Mouse (Mus musculus) MEL (cell line): ENCODE results near the gene Csnk1g1. TPM values are rescaled to one million over a fixed set of nuclear protein-coding genes. Genes with fewer than 3 reads are reported as not detected.

Experiments
- DNase-seq: peaks from one replicate; pipeline ENCODE4 v3.0.0; 2011; ENCODE audit warnings: low read depth, low spot score
- H3K27ac ChIP-seq: 2 replicates; pipeline ENCODE4 v1.5.1; 2012; ENCODE audit warnings: low read depth, mild to moderate bottlenecking, control low read depth, low read length, moderate library complexity; ENCODE audit not compliant: control insufficient read depth
- H3K27me3 ChIP-seq, 2 experiments: fragments of 150-350 bp in 1 of 2; sonication (generic) in 1 of 2; 2 replicates each; pipeline ENCODE4 v1.6.1; 2012; ENCODE audit warnings: low read length in 2 of 2, mild to moderate bottlenecking in 2 of 2, improper control_type of control experiment in 1 of 2, moderate library complexity in 1 of 2; ENCODE audit not compliant: insufficient read depth in 2 of 2, control insufficient read depth in 1 of 2
- H3K36me3 ChIP-seq, 2 experiments: 2 replicates each; pipeline ENCODE4 v1.6.1; 2012 to 2014; ENCODE audit warnings: low read length in 2 of 2, improper control_type of control experiment in 1 of 2, inconsistent platforms in 1 of 2, mild to moderate bottlenecking in 1 of 2; ENCODE audit not compliant: insufficient read depth in 2 of 2, control insufficient read depth in 1 of 2
- H3K4me1 ChIP-seq, 2 experiments: fragments of 150-350 bp in 1 of 2; sonication (generic) in 1 of 2; 2 replicates each; pipeline ENCODE4 v1.6.1; 2012; ENCODE audit warnings: low read length in 2 of 2, improper control_type of control experiment in 1 of 2, mild to moderate bottlenecking in 1 of 2; ENCODE audit not compliant: insufficient read depth in 2 of 2, control insufficient read depth in 1 of 2
- H3K4me3 ChIP-seq, 2 experiments: fragments of 150-350 bp in 1 of 2; sonication (generic) in 1 of 2; 2 replicates each; pipeline ENCODE4 v1.5.1; 2012; ENCODE audit warnings: low read depth in 2 of 2, low read length in 2 of 2, mild to moderate bottlenecking in 2 of 2, moderate library complexity in 2 of 2, control low read depth in 1 of 2, improper control_type of control experiment in 1 of 2; ENCODE audit not compliant: control insufficient read depth in 1 of 2, insufficient read depth in 1 of 2
- H3K79me2 ChIP-seq: 2 replicates; pipeline ENCODE4 v1.6.1; 2012; ENCODE audit warnings: mild to moderate bottlenecking, low read length, moderate library complexity; ENCODE audit not compliant: control insufficient read depth, poor library complexity, insufficient read depth
- H3K9ac ChIP-seq: 2 replicates; pipeline ENCODE4 v1.6.1; 2012; ENCODE audit warnings: low read depth, mild to moderate bottlenecking, control low read depth, low read length, moderate library complexity; ENCODE audit not compliant: control insufficient read depth, poor library complexity, severe bottlenecking
- H3K9me3 ChIP-seq: fragments of 150-350 bp; sonication (generic); replicated peaks from 2 replicates; pipeline ENCODE4 v1.6.1; 2012; ENCODE audit warnings: mild to moderate bottlenecking, low read length, improper control_type of control experiment, moderate library complexity; ENCODE audit not compliant: insufficient read depth
- CHD2 ChIP-seq: IDR thresholded peaks from 2 replicates; pipeline ENCODE4 v1.6.1; 2011; ENCODE audit warnings: low read length, improper control_type of control experiment
- CTCF ChIP-seq, 3 experiments: IDR thresholded peaks in 2 of 3; conservative IDR thresholded peaks in 1 of 3; 2 replicates each; pipeline ENCODE4 v1.5.1; 2011 to 2012; ENCODE audit warnings: low read length in 3 of 3, low read depth in 2 of 3, mild to moderate bottlenecking in 2 of 3, improper control_type of control experiment in 1 of 3, inconsistent platforms in 1 of 3, mixed read lengths in 1 of 3, moderate library complexity in 1 of 3; ENCODE audit not compliant: control insufficient read depth in 1 of 3, insufficient read depth in 1 of 3, poor library complexity in 1 of 3, severe bottlenecking in 1 of 3
- E2F4 ChIP-seq: IDR thresholded peaks from 2 replicates; pipeline ENCODE4 v1.6.1; 2011; ENCODE audit warnings: low read depth, low read length, improper control_type of control experiment, borderline replicate concordance
- ETS1 ChIP-seq: IDR thresholded peaks from 2 replicates; pipeline ENCODE4 v1.6.1; 2012; ENCODE audit warnings: low read depth, mild to moderate bottlenecking, inconsistent platforms, low read length, improper control_type of control experiment, moderate library complexity
- GABPA ChIP-seq: IDR thresholded peaks from 2 replicates; pipeline ENCODE4 v1.6.1; 2012; ENCODE audit warnings: low read depth, mild to moderate bottlenecking, inconsistent platforms, low read length, improper control_type of control experiment, moderate library complexity
- HCFC1 ChIP-seq: IDR thresholded peaks from 2 replicates; pipeline ENCODE4 v1.6.1; 2012; ENCODE audit warnings: low read depth, mild to moderate bottlenecking, inconsistent platforms, low read length, improper control_type of control experiment, moderate library complexity
- KAT2A ChIP-seq: conservative IDR thresholded peaks from 2 replicates; pipeline ENCODE4 v1.6.1; 2012; ENCODE audit warnings: low read depth, low read length, improper control_type of control experiment, inconsistent platforms
- MXI1 ChIP-seq: IDR thresholded peaks from 2 replicates; pipeline ENCODE4 v1.6.1; 2011; ENCODE audit warnings: mild to moderate bottlenecking, low read depth, low read length, improper control_type of control experiment
- MYC ChIP-seq: IDR thresholded peaks from 2 replicates; pipeline ENCODE4 v1.6.1; 2011; ENCODE audit warnings: low read depth, mild to moderate bottlenecking, low read length, improper control_type of control experiment, moderate library complexity
- NELFE ChIP-seq: IDR thresholded peaks from 2 replicates; pipeline ENCODE4 v1.6.1; 2011; ENCODE audit warnings: low read depth, low read length, improper control_type of control experiment
- NRF1 ChIP-seq: IDR thresholded peaks from 2 replicates; pipeline ENCODE4 v1.6.1; 2014; ENCODE audit warnings: low read depth, mild to moderate bottlenecking, inconsistent platforms, low read length, improper control_type of control experiment, moderate library complexity; ENCODE audit not compliant: poor library complexity, insufficient read depth, severe bottlenecking
- POLR2A ChIP-seq, 2 experiments: IDR thresholded peaks; 2 replicates each; pipeline ENCODE4 v1.6.1; 2011 to 2012; ENCODE audit warnings: low read length in 2 of 2, mild to moderate bottlenecking in 2 of 2, control low read depth in 1 of 2, improper control_type of control experiment in 1 of 2, low read depth in 1 of 2, moderate library complexity in 1 of 2; ENCODE audit not compliant: control insufficient read depth in 1 of 2, insufficient read depth in 1 of 2, poor library complexity in 1 of 2
- POLR2AphosphoS2 ChIP-seq: IDR thresholded peaks from 2 replicates; pipeline ENCODE4 v1.6.1; 2011; ENCODE audit warnings: low read length, improper control_type of control experiment
- RAD21 ChIP-seq: IDR thresholded peaks from 2 replicates; pipeline ENCODE4 v1.6.1; 2011; ENCODE audit warnings: mild to moderate bottlenecking, low read depth, low read length, improper control_type of control experiment
- RCOR1 ChIP-seq: IDR thresholded peaks from 2 replicates; pipeline ENCODE4 v1.6.1; 2012; ENCODE audit warnings: low read depth, mild to moderate bottlenecking, inconsistent platforms, low read length, improper control_type of control experiment
- SIN3A ChIP-seq: IDR thresholded peaks from 2 replicates; pipeline ENCODE4 v1.6.1; 2012; ENCODE audit warnings: low read length, improper control_type of control experiment, inconsistent platforms
- TBP ChIP-seq: IDR thresholded peaks from 2 replicates; pipeline ENCODE4 v1.8.0; 2011; ENCODE audit warnings: low read depth, low read length, improper control_type of control experiment
- TCF12 ChIP-seq: IDR thresholded peaks from 2 replicates; pipeline ENCODE4 v1.6.1; 2014; ENCODE audit warnings: low read depth, mild to moderate bottlenecking, inconsistent platforms, low read length, improper control_type of control experiment, moderate library complexity
- USF1 ChIP-seq: IDR thresholded peaks from 2 replicates; pipeline ENCODE4 v1.6.1; 2014; ENCODE audit warnings: low read depth, mild to moderate bottlenecking, inconsistent platforms, low read length, improper control_type of control experiment, moderate library complexity
- ZC3H11A ChIP-seq: IDR thresholded peaks from 2 replicates; pipeline ENCODE4 v1.6.1; 2012; ENCODE audit warnings: low read depth, mild to moderate bottlenecking, inconsistent platforms, low read length, improper control_type of control experiment
- ZKSCAN1 ChIP-seq: IDR thresholded peaks from 2 replicates; pipeline ENCODE4 v1.6.1; 2012; ENCODE audit warnings: low read depth, mild to moderate bottlenecking, inconsistent platforms, low read length, improper control_type of control experiment, moderate library complexity
- polyA plus RNA-seq, 2 experiments: library from polyadenylated mRNA; stranded (reverse) in 1 of 2; unstranded in 1 of 2; fragments of >175 nt in 1 of 2; fragments of >200 nt in 1 of 2; gene quantifications; 2 replicates each; pipeline versions ENCODE4 v1.2.1 to v1.2.4; 2012; ENCODE audit warnings: low replicate concordance in 2 of 2, low read depth in 1 of 2; ENCODE audit not compliant: insufficient read length in 2 of 2, insufficient read depth in 1 of 2, missing spikeins in 1 of 2
- total RNA-seq: library from RNA; depleted of rRNA; stranded (reverse); fragments of 300-350 nt; gene quantifications from 2 replicates; pipeline ENCODE4 v1.2.3, GENCODE M21; 2012

Gene Csnk1g1
- total and polyA plus RNA-seq, 3 experiments = 5.1 to 7.7 TPM; not detected in 1

DNA sequence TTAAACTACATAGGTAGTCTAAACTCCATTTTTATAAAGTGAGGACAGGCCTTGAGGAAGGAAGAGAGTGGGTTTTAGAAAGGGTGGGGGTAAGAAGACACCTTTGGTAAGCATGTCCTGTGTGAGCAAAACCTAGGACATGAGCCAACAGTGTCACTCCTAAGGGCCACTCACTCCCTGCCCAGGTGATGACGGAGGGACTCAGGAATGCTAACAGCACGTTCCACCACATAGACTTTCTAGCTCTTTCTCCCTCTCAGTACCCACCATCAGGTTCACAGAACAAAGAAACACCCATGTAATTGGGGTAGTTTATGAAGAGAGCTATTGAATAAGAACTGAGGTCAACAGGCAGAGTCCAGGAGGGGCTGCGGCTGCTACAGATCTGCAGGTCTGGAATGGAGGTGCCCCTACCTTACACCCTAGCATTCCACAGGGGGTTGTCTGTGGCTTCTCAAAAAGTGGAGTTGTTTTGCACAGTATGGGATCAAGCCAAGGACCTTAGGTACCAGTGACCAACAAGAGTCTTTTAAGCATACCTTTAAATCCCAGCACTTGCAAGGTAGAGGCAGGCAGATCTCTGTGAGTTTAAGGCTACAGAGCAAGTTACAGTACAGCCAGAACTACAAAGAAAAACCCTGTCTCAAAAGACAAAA, 172.2 kb downstream of the Csnk1g1 start:
- TF ChIP-seq POLR2A (IDR thresholded peaks at IDR 0.05; ENCODE audit: control insufficient read depth in 1 of 2, insufficient read depth in 1 of 2, low read depth in 1 of 2, low read length in 2 of 2, poor library complexity in 1 of 2) (no peak), SIN3A (no peak), RAD21 (no peak), MYC (no peak), NELFE (no peak), ETS1 (no peak), POLR2AphosphoS2 (no peak), TBP (no peak), CTCF (IDR thresholded peaks at IDR 0.05 in 2 of 3, conservative IDR thresholded peaks at IDR 0.05 in 1 of 3; ENCODE audit: control insufficient read depth in 1 of 3, insufficient read depth in 1 of 3, low read depth in 2 of 3, low read length in 3 of 3, poor library complexity in 1 of 3, severe bottlenecking in 1 of 3) (no peak), CHD2 (no peak), NRF1 (no peak), RCOR1 (no peak), USF1 (no peak), MXI1 (no peak)
- Histone ChIP-seq H3K27me3 (no peaks in the 10 kb centered on the region; a peak in 1 of 4 replicates), H3K36me3 (no peaks in the 10 kb centered on the region), H3K4me3 (no peak overlapping the region), H3K79me2 (no peaks in the 10 kb centered on the region), H3K4me1 (no peaks in the 10 kb centered on the region), H3K27ac (no peak overlapping the region), H3K9ac (no peak overlapping the region), H3K9me3 (no peaks in the 10 kb centered on the region)
- DNase-seq = no peak

DNA sequence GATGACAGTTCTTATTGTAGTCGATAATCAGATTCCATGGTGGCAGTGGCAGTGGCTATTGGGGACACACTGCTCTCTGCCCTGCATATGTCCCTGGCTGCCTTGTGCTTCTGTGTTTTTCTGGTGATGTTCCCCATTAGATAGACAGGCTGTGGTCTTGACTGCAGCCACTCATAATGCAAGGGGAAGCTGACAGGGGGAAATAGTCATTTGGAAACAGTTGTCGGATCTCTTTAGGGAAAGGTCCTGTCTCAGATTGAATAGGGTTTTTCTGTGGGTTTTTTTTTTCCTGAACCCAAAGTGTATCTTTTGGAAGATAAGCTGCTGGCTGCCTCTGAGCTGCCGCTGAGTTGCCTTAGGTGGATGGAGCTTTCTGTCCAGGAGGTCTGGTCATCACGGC, 173.3 kb downstream of the Csnk1g1 start:
- no peak for TF ChIP-seq HCFC1
- TF ChIP-seq USF1 = no peak
- no peak for TF ChIP-seq CHD2
- no peak for TF ChIP-seq E2F4
- no peak for TF ChIP-seq ZKSCAN1
- no peak for TF ChIP-seq GABPA
- TF ChIP-seq KAT2A = no peak
- TF ChIP-seq POLR2A (IDR thresholded peaks at IDR 0.05; ENCODE audit: control insufficient read depth in 1 of 2, insufficient read depth in 1 of 2, low read depth in 1 of 2, low read length in 2 of 2, poor library complexity in 1 of 2) = no peak
- no peak for TF ChIP-seq ETS1
- no peak for TF ChIP-seq NRF1
- no peak for TF ChIP-seq ZC3H11A
- TF ChIP-seq CTCF (IDR thresholded peaks at IDR 0.05 in 2 of 3, conservative IDR thresholded peaks at IDR 0.05 in 1 of 3; ENCODE audit: control insufficient read depth in 1 of 3, insufficient read depth in 1 of 3, low read depth in 2 of 3, low read length in 3 of 3, poor library complexity in 1 of 3, severe bottlenecking in 1 of 3) = no peak
- no peak for TF ChIP-seq TCF12
- no peaks in the 10 kb centered on the region; a peak in 1 of 4 replicates for H3K27me3 ChIP-seq
- no peaks in the 10 kb centered on the region for H3K4me1 ChIP-seq
- H3K9ac ChIP-seq = no peak overlapping the region
- DNase-seq = no peak
- H3K36me3 ChIP-seq = no peaks in the 10 kb centered on the region
- no peak overlapping the region for H3K4me3 ChIP-seq
- no peaks in the 10 kb centered on the region for H3K9me3 ChIP-seq
- H3K79me2 ChIP-seq = no peaks in the 10 kb centered on the region
- H3K27ac ChIP-seq = no peak overlapping the region
